Mouse (Mus musculus) cortical plate, adult 2 months (tissue): ENCODE results near the gene Sugp2.

Experiments used
- CTCF ChIP-seq: fragments of 200-500 bp; IDR thresholded peaks from 2 replicates; pipeline ENCODE4 v1.5.1; 2011; ENCODE audit warnings: mild to moderate bottlenecking, control low read depth, low read length; ENCODE audit not compliant: insufficient read depth; ENCODE audit errors: extremely low read depth
- POLR2A ChIP-seq: fragments of 200-500 bp; IDR thresholded peaks from 2 replicates; pipeline ENCODE4 v1.6.1; 2011; ENCODE audit warnings: mild to moderate bottlenecking, low read length, control low read depth; ENCODE audit not compliant: insufficient read depth; ENCODE audit errors: extremely low read depth

DNA sequence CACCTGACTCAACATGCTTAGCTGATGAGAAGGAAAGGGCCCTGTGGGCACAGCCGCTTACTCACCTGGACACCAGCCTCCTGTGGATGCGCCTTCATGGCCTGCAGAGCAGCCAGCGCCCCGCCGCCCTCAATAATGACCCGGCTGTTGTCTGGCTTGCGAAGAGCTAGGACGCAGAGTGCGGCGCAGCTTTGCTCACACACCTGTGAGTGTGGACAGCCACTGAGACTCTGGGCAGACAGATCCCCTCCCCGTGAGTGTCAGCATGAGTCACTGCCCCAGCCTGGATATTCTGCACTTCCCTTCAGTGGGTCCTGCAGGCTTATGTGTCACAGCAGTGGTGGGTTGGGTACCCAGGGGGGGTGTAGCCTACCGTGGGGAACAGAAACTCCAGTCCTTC lies 12.0 kb upstream of the Sugp2 start:
- TF ChIP-seq CTCF (no peak), POLR2A (no peak)
